8 mouse cellular contexts compared by ENCODE assay signal in the genomic region with DNA sequence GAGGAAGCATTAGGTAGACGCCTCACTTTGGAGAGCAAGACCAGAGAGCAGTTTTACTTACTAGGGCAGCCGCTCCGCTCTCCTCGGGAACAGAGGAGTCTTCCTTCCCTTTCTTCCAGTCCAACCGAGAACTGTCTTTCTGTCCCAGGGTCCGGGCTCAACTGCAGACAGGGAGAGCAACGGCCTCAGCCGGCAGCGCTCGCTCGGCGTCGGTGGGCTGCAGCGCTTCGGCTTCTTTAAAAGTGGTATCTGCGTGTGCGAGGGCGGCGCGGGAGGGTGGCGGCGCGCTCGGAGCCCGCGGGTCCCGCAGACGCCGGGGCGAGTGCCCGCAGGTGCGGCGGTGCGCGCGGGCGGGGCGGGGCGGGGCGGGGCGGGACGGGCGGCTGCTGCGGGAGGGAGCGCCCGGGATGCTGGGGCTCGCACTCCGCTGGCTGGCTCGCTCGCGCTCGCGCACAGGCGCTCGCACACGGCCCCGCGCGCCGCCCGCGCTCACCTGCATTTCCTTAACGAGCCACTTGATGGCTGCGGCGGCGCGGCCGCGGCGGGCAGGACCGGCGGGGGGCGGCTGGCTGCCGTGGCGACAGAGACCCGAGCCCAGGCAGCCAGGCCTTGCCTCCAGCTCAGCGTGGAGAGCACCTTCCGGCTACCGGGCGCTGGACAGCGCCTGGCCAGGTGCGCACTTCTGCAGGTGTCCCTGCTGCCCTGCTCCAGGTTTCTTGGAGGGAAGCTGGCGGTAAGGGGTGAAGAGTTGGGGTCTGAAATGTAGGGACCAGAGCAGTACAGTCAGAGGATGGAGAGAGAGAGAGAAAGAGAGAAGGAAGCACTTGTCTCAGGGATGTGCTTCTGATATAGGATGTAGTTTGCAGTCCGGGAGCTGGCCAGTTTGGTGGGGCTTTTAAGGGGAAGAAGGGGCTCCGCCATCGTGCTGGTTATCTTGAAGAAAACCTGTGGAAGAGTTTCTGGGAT. TPM values are rescaled to one million over a fixed set of nuclear protein-coding genes. Genes with fewer than 3 reads are reported as not detected.
DNase-seq lines count a peak whose midpoint lies in the region; ATAC-seq and TF ChIP-seq lines count a peak whose summit lies in the region.

A gene (minus strand): TSS at position 433 of the 966 bp plus-strand sequence.

- H3K4me2 ChIP-seq in stomach, embryonic 15.5 days, result peak within 1 kb of the TSS; percentile 85

- no peak for DNase-seq in testis, postnatal 14 days (ENCODE audit: low spot score)
- peak; percentile 34 to 67 for DNase-seq in cerebellum, postnatal 4 days (ENCODE audit: low spot score in 2 of 2)
- peak; percentile 60 for DNase-seq in layer of hippocampus, adult 9-11 months

- H3K4me1 ChIP-seq in testis, adult 2 months (ENCODE audit: control insufficient read depth, insufficient read depth, low read length), result peaks cover 9% of the 10 kb centered on the region
- H3K4me1 ChIP-seq in stomach, embryonic 15.5 days, result 0 out of 2 replicates have a peak, but pooled peaks cover 6% of the 10 kb centered on the region

- no peak for TF ChIP-seq CTCF in testis, adult 2 months (IDR thresholded peaks at IDR 0.05; ENCODE audit: control insufficient read depth, insufficient read depth, insufficient replicate concordance, low read depth, low read length)

- H3K27ac ChIP-seq in testis, adult 2 months (ENCODE audit: control insufficient read depth, insufficient read depth, low read depth, low read length), result no peak within 1 kb of the TSS
- H3K27ac ChIP-seq in stomach, embryonic 15.5 days, result no peak within 1 kb of the TSS

- no peak for TF ChIP-seq POLR2A in testis, adult 2 months (IDR thresholded peaks at IDR 0.05; ENCODE audit: control insufficient read depth, low read depth, low read length)

- H3K36me3 ChIP-seq in testis, adult 2 months (ENCODE audit: control insufficient read depth, insufficient read depth, low read length), result no peaks in the 10 kb centered on the region
- no peaks in the 10 kb centered on the region for H3K36me3 ChIP-seq in stomach, embryonic 15.5 days

- H3K9ac ChIP-seq in stomach, embryonic 15.5 days, result no peak within 1 kb of the TSS

- no peaks in the 10 kb centered on the region for H3K27me3 ChIP-seq in testis, adult 2 months (ENCODE audit: control insufficient read depth, insufficient read depth, low read length)
- 0 out of 2 replicates have a peak, but pooled peaks cover 8% of the 10 kb centered on the region for H3K27me3 ChIP-seq in stomach, embryonic 15.5 days (replicated peaks)

- ATAC-seq in granulocyte monocyte progenitor cell, adult 5-6 weeks (replicated peaks; ENCODE audit: poor library complexity, severe bottlenecking), result peak; percentile 44; the same call in 1 of the 2 replicates
- ATAC-seq in megakaryocyte progenitor cell, adult 5-6 weeks (replicated peaks; ENCODE audit: poor library complexity), result 0 out of 2 replicates have a peak, but pooled peaks have one; percentile 31
- ATAC-seq in stomach, embryonic 15.5 days (ENCODE audit: insufficient read depth, low FRiP score, low read depth), result peak; percentile 73
- no peak for ATAC-seq in CD4-positive, CD25-positive, alpha-beta regulatory T cell, adult 4 months

- H3K4me3 ChIP-seq in testis, adult 2 months (ENCODE audit: control insufficient read depth, low read depth, low read length), result peak within 1 kb of the TSS; percentile 82
- H3K4me3 ChIP-seq in stomach, embryonic 15.5 days (replicated peaks), result peak within 1 kb of the TSS; percentile 54

- WGBS in stomach, embryonic 15.5 days, result under 1% methylated on average over 63 of the region's 86 CpGs

- H3K9me3 ChIP-seq in stomach, embryonic 15.5 days, result no peaks in the 10 kb centered on the region

RNA-seq across cellular contexts. Expression of the gene that starts here (rescaled TPM):
- 2.7 and 3.4 TPM in 2 replicates for polyA plus RNA-seq in testis, adult 2 months (2012; rRNA removed)
- total RNA-seq in granulocyte monocyte progenitor cell, adult 5-6 weeks (2014; fragmentation: Nextera tagmentation), result not detected in 2 replicates
- not detected in 2 replicates for total RNA-seq in granulocyte monocyte progenitor cell, adult 5-6 weeks (2017)
- total RNA-seq in megakaryocyte progenitor cell, adult 5-6 weeks (2015), result not detected in 2 replicates
- not detected in 2 replicates for total RNA-seq in megakaryocyte progenitor cell, adult 5-6 weeks (2017)
- 13.9 and 16.1 TPM in 2 replicates for polyA plus RNA-seq in stomach, embryonic 15.5 days (2015; fragmentation: Nextera tagmentation; extraction: Ambion mirVana)
- polyA plus RNA-seq in CD4-positive, CD25-positive, alpha-beta regulatory T cell, adult 4 months (2017; shearing (Covaris generic)), result under 1 TPM in 1 of 2 experiments, not detected in 1; 0.39 TPM

Comparison
In these comparisons a context has a peak if more than half of its experiments do, and no peak if none do; other contexts are left out.
1. Peak in ATAC-seq in granulocyte monocyte progenitor cell, adult 5-6 weeks; RNA of the gene not detected or under 1 TPM.
2. Peak in ATAC-seq in megakaryocyte progenitor cell, adult 5-6 weeks; RNA of the gene not detected or under 1 TPM.